Mouse (Mus musculus): ENCODE results near the gene Sat2. TPM values are rescaled to one million over a fixed set of nuclear protein-coding genes. Genes with fewer than 3 reads are reported as not detected.
"Not testable (repeated sequence)": the region's sequence is repeated elsewhere in the genome, so short reads cannot be mapped to it uniquely, and the experiment has no call there.

The Sat2 gene
- polyA plus RNA-seq, 1 experiment from 2014 or later, result 15.4 TPM

GRCm38 (mm10) chr11:69622406-69622805, 582 bp downstream of the Sat2 start:
- Histone ChIP-seq H3K36me3 (replicated peaks) (0 out of 2 replicates have a peak, but pooled peaks cover 2% of the 10 kb centered on the region), H3K9me3 (no peaks in the 10 kb centered on the region), H3K4me3 (peak overlapping the region; percentile 59), H3K27ac (peak overlapping the region; percentile 93), H3K4me1 (peaks cover 33% of the 10 kb centered on the region), H3K27me3 (ENCODE audit: poor library complexity, severe bottlenecking) (peaks cover 7% of the 10 kb centered on the region; the same call in 1 of the 2 replicates)
- DNase-seq (ENCODE audit: extremely low spot score, low spot score), result no peak
- WGBS, result 59% methylated on average over 6 of the region's 6 CpGs

GRCm38 (mm10) chr11:69623006-69623405, 1.2 kb downstream of the Sat2 start:
- 75% methylated on average over 4 of the region's 4 CpGs for WGBS
- Histone ChIP-seq H3K4me1 (peaks cover 27% of the 10 kb centered on the region), H3K9me3 (no peaks in the 10 kb centered on the region), H3K36me3 (replicated peaks) (0 out of 2 replicates have a peak, but pooled peaks cover 2% of the 10 kb centered on the region), H3K27ac (peak overlapping the region; percentile 93; the same call in 1 of the 2 replicates), H3K27me3 (ENCODE audit: poor library complexity, severe bottlenecking) (0 out of 2 replicates have a peak, but pooled peaks cover 1% of the 10 kb centered on the region), H3K4me3 (peak overlapping the region; percentile 59)
- no peak for DNase-seq (ENCODE audit: extremely low spot score, low spot score)

GRCm38 (mm10) chr11:69624339-69624738, 2.5 kb downstream of the Sat2 start:
- WGBS, result 87% methylated on average over 2 of the region's 2 CpGs
- peaks cover 23% of the 10 kb centered on the region for H3K4me1 ChIP-seq
- H3K9me3 ChIP-seq; H3K36me3 ChIP-seq (replicated peaks); H3K27ac ChIP-seq; H3K27me3 ChIP-seq (ENCODE audit: poor library complexity, severe bottlenecking); DNase-seq (ENCODE audit: extremely low spot score, low spot score); H3K4me3 ChIP-seq: not testable (repeated sequence)

- H3K27me3 ChIP-seq (ENCODE audit: poor library complexity, severe bottlenecking), result no peaks in the 10 kb centered on the region
- H3K4me3 ChIP-seq, result no peak overlapping the region
- H3K9me3 ChIP-seq, result no peaks in the 10 kb centered on the region
- 35% methylated on average over 6 of the region's 6 CpGs for WGBS
- DNase-seq (ENCODE audit: extremely low spot score, low spot score), result peak; percentile 79
- peaks cover 10% of the 10 kb centered on the region for H3K4me1 ChIP-seq
- 0 out of 2 replicates have a peak, but pooled peaks cover under 1% of the 10 kb centered on the region for H3K36me3 ChIP-seq (replicated peaks)
- no peak overlapping the region for H3K27ac ChIP-seq
Measured at GRCm38 (mm10) chr11:69628286-69628685, 6.5 kb downstream of the Sat2 start.

- Histone ChIP-seq H3K27me3 (ENCODE audit: poor library complexity, severe bottlenecking) (no peaks in the 10 kb centered on the region), H3K36me3 (replicated peaks) (no peaks in the 10 kb centered on the region; the same call in 1 of the 2 replicates), H3K27ac (no peak overlapping the region), H3K9me3 (no peaks in the 10 kb centered on the region), H3K4me3 (no peak overlapping the region; the same call in 1 of the 2 replicates), H3K4me1 (peaks cover 23% of the 10 kb centered on the region)
- DNase-seq (ENCODE audit: extremely low spot score, low spot score), result no peak
- 70% methylated on average over 1 of the region's 1 CpGs for WGBS
Measured at GRCm38 (mm10) chr11:69629802-69630201, 8.0 kb downstream of the Sat2 start.

GRCm38 (mm10) chr11:69632284-69633089, 10.7 kb downstream of the Sat2 start, which contains the start of gene Fxr2:
TSS of gene Fxr2 (plus strand) at chr11:69632990.
- peaks cover 22% of the 10 kb centered on the region for H3K36me3 ChIP-seq (replicated peaks)
- peak; percentile 100 for DNase-seq (ENCODE audit: extremely low spot score, low spot score)
- peak within 1 kb of the TSS; percentile 99 for H3K27ac ChIP-seq
- peaks cover 33% of the 10 kb centered on the region for H3K4me1 ChIP-seq
- peak within 1 kb of the TSS; percentile 99 for H3K4me3 ChIP-seq
- WGBS, result under 1% methylated on average over 49 of the region's 56 CpGs
- no peaks in the 10 kb centered on the region for H3K27me3 ChIP-seq (ENCODE audit: poor library complexity, severe bottlenecking)
- H3K9me3 ChIP-seq, result no peaks in the 10 kb centered on the region

GRCm38 (mm10) chr11:69633128-69633866, 11.5 kb downstream of the Sat2 start:
- peak overlapping the region; percentile 99 for H3K27ac ChIP-seq
- DNase-seq (ENCODE audit: extremely low spot score, low spot score), result no peak
- no peaks in the 10 kb centered on the region for H3K27me3 ChIP-seq (ENCODE audit: poor library complexity, severe bottlenecking)
- H3K9me3 ChIP-seq, result no peaks in the 10 kb centered on the region
- WGBS, result under 1% methylated on average over 49 of the region's 50 CpGs
- H3K4me3 ChIP-seq, result peak overlapping the region; percentile 99
- H3K36me3 ChIP-seq (replicated peaks), result peaks cover 30% of the 10 kb centered on the region
- H3K4me1 ChIP-seq, result peaks cover 33% of the 10 kb centered on the region

GRCm38 (mm10) chr11:69635471-69635870, 13.6 kb downstream of the Sat2 start:
- Histone ChIP-seq H3K27me3 (ENCODE audit: poor library complexity, severe bottlenecking) (no peaks in the 10 kb centered on the region), H3K4me1 (peaks cover 33% of the 10 kb centered on the region), H3K36me3 (replicated peaks) (peaks cover 51% of the 10 kb centered on the region), H3K4me3 (peak overlapping the region; percentile 18; the same call in 1 of the 2 replicates), H3K9me3 (no peaks in the 10 kb centered on the region), H3K27ac (no peak overlapping the region)
- 91% methylated on average over 3 of the region's 3 CpGs for WGBS
- no peak for DNase-seq (ENCODE audit: extremely low spot score, low spot score)

- H3K9me3 ChIP-seq, result no peaks in the 10 kb centered on the region
- H3K27ac ChIP-seq, result no peak overlapping the region
- DNase-seq (ENCODE audit: extremely low spot score, low spot score), result no peak
- H3K27me3 ChIP-seq (ENCODE audit: poor library complexity, severe bottlenecking), result no peaks in the 10 kb centered on the region
- H3K36me3 ChIP-seq (replicated peaks), result peaks cover 99% of the 10 kb centered on the region
- 94% methylated on average over 5 of the region's 5 CpGs for WGBS
- no peak overlapping the region for H3K4me3 ChIP-seq
- H3K4me1 ChIP-seq, result no peaks in the 10 kb centered on the region
Measured at GRCm38 (mm10) chr11:69645860-69646259, 24.0 kb downstream of the Sat2 start.

GRCm38 (mm10) chr11:69653399-69653798, 31.6 kb downstream of the Sat2 start:
- DNase-seq (ENCODE audit: extremely low spot score, low spot score), result no peak
- WGBS, result 74% methylated on average over 5 of the region's 5 CpGs
- Histone ChIP-seq H3K27ac (0 out of 2 replicates have a peak overlapping the region, but pooled peaks have one; percentile 3), H3K27me3 (ENCODE audit: poor library complexity, severe bottlenecking) (no peaks in the 10 kb centered on the region), H3K9me3 (no peaks in the 10 kb centered on the region), H3K4me1 (peaks cover 39% of the 10 kb centered on the region), H3K4me3 (no peak overlapping the region), H3K36me3 (replicated peaks) (peaks cover 97% of the 10 kb centered on the region)

- DNase-seq (ENCODE audit: extremely low spot score, low spot score), result no peak
- Histone ChIP-seq H3K36me3 (replicated peaks) (peaks cover 97% of the 10 kb centered on the region), H3K4me1 (peaks cover 42% of the 10 kb centered on the region), H3K4me3 (peak overlapping the region; percentile 29), H3K9me3 (no peaks in the 10 kb centered on the region), H3K27ac (0 out of 2 replicates have a peak overlapping the region, but pooled peaks have one; percentile 56), H3K27me3 (ENCODE audit: poor library complexity, severe bottlenecking) (no peaks in the 10 kb centered on the region)
- WGBS, result 50% methylated on average over 9 of the region's 9 CpGs
Measured at GRCm38 (mm10) chr11:69654760-69655159, 32.9 kb downstream of the Sat2 start.

GRCm38 (mm10) chr11:69655264-69656064, 33.6 kb downstream of the Sat2 start, which contains the start of gene Sox15:
TSS of gene Sox15 (plus strand) at chr11:69655314.
- peak within 1 kb of the TSS; percentile 56; the same call in 1 of the 2 replicates for H3K27ac ChIP-seq
- H3K27me3 ChIP-seq (ENCODE audit: poor library complexity, severe bottlenecking), result no peaks in the 10 kb centered on the region
- H3K4me1 ChIP-seq, result peaks cover 42% of the 10 kb centered on the region
- peaks cover 97% of the 10 kb centered on the region for H3K36me3 ChIP-seq (replicated peaks)
- peak within 1 kb of the TSS; percentile 29 for H3K4me3 ChIP-seq
- H3K9me3 ChIP-seq, result no peaks in the 10 kb centered on the region
- WGBS, result 26% methylated on average over 34 of the region's 34 CpGs
- peak; percentile 77 for DNase-seq (ENCODE audit: extremely low spot score, low spot score)

Measured in forebrain, embryonic 10.5 days (tissue).